Mouse (Mus musculus) gastrocnemius, postnatal 14 days (tissue): ENCODE data around the gene Tfeb. TPM values are rescaled to one million over a fixed set of nuclear protein-coding genes. Genes with fewer than 3 reads are reported as not detected.

Experiments
- DNase-seq: peaks from one replicate; pipeline ENCODE4 v3.0.0; 2021; ENCODE audit warnings: mixed read lengths
- intact Hi-C: fragments of 180-260 bp; cut with DNase I; formaldehyde crosslinking; loops from one replicate; pipeline ENCODE4 v1.15.1; 2025; ENCODE audit warnings: low total_unique reads
- total RNA-seq, 2 experiments: library from RNA; stranded (reverse); gene quantifications; 2 replicates each; pipeline ENCODE4 v1.2.3; 2021

Gene Tfeb
- total RNA-seq, 2 experiments from 2014 or later: 60.0 to 66.0 TPM

GRCm38 (mm10) chr17:47811265-47811800 is 74.5 kb downstream of the Tfeb start:
- no peak for DNase-seq
- intact Hi-C loops: no loop called here

DNA sequence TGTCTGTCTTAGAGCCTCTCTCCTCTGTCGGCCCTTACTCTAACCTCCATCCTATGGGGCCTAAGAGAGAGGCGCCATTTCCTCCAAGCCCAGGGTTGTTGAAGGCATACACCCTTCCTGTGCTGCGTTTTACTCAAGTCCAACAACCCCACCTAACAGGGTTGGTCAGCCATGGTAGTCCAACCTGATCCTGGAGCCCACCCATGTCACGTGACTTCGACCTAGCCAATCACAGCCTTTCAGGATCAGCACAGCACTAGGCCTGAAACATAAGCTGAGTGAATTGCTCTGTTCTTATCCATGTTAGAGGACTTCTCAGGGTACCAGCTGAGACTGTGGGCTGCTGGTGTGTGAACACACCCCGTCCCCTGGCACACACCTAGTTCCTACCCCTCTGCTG is 75.4 kb downstream of the Tfeb start:
- intact Hi-C loops: no loop called here

DNA sequence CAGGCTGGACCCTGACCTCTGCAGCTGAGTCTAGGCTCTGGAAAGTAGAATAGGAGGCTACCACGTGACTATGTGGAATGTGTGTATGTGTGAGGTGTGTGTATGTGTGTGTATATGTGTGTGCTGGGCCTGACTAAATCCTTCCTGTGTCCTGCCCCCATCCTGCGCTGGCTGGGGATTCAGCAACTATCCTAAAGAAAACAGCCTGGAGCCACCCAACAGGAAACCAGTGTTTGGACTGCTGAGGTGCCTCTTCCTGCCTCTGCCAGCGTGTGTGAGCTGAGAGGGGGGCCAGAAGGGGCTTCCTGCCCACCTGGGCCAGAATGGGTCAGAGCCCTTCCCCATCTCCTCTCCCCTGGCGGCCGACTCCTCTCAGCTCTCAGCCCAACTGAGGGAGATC is 76.8 kb downstream of the Tfeb start:
- intact Hi-C loops: no loop called here
- no peak for DNase-seq

More for the DNA sequence above, 75.4 kb downstream of the Tfeb start:
- no peak for DNase-seq

DNA sequence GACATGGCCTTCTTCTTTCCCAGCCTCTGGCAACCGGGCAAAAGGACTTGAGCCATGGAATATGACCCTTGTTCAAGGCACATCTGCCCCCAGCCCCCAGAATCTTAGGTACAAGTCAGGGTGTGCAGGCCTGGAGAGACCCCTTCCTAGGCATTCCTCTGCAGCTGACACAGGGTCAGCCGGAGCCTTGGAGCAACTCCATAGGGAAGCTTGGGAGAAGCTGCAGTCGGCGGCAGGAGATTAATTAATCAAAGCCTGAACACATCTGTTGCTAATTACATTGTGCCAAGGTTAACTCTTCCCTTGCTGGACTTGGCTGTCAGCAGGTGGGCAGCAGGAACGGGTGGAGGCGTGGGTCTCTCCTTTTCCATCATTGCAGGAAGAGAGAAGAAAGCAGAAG is 77.7 kb downstream of the Tfeb start:
- intact Hi-C loops: no loop called here
- DNase-seq: no peak

DNA sequence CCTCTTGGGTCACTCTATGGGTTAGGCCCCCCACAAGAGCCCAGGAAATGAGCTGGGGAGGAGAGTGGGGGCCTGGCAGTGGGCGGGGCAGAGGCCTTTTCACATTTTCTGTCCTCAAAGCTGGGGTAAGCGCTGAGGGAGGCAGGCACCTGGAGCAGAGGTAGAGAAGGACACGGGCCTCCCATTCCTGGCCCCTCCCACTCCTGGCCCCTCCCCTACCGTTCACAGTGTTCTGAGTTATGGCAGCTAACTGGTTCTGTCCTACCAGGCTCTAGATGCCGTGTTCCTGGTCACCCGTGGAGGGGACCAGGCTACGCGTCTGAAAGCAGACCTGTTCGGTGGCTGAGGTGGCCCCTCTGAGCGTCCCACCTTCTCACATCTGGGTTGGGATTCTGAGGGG is 78.6 kb downstream of the Tfeb start:
- intact Hi-C loops: no loop called here
- no peak for DNase-seq

DNA sequence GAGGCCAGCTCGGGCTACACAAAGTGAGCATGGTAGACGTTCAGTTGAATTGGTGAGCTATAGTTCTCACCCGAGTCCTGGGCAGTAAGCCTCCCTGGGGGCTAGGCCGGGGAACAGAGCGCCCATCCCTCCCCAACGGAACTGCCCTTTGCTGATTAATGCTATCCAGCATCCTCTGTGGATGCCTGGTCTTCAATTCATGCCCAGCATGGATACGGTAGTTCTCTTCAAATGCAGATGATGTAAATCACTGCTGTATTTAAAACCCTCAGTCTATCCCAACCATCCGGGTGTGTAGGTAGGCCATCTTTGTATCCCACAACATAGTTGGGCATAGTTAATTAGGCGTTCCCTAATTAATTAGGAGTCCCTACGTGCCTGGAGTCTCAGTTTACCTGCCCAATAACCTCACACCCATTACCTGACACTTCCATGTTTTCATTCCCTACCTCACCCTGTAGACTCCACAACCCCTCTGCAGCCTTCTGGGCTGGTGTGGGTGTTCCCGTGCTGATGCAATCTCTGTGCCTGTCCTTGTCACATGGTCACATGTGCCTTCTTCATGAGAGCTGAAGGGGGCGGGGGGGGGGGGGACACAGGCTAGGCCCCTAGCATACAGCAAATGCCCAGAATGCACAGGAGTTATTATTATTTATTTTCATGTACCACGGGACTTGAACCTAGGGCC is 81.4 kb downstream of the Tfeb start:
- DNase-seq: no peak
- intact Hi-C loops: no loop called here

DNA sequence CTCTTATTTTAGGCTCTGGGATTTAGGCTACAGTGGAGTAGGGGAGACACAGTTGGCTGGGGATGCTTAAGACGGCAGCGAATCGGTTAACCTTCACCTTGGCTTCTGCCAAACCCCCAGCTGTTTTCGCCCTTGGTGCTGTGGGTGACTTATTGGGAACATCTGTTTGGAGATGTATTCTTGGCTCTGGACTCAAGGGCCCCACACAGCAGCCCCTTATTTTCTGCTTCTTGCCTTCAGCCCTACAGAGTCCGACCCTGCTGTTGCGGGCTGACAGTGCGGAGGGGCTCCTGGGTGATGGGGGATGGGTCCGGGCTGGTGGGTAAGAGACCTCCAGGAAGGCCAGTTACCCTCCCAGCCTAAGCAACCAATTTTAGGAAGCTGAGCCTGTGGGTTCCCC is 84.5 kb downstream of the Tfeb start:
- intact Hi-C loops: no loop called here

DNA sequence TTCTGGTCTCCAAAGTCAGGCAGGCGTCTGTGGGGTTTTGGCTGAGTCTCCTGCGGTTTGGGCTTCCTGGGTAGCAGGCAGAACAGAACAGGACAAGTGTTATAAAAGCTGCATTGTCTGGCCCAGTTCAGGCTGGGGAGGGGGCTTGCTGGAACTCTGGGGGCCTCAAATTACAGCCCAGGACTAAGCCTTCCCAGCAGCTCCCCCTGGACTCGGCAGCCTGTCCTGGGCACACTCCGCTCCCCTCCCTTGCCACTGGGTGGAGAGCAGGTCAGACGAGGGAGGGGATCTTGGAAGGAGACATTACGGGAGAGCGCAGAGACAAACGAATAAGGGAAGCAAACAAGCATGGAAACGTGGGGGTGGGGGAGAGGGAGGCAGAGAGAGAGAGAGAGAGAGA is 94.3 kb downstream of the Tfeb start:
- intact Hi-C loops: no loop called here
- DNase-seq: no peak

More for the DNA sequence above, 84.5 kb downstream of the Tfeb start:
- DNase-seq: no peak

- intact Hi-C loops: no loop called here
- DNase-seq: no peak
Measured at GRCm38 (mm10) chr17:47831772-47832171, 94.9 kb downstream of the Tfeb start.

DNA sequence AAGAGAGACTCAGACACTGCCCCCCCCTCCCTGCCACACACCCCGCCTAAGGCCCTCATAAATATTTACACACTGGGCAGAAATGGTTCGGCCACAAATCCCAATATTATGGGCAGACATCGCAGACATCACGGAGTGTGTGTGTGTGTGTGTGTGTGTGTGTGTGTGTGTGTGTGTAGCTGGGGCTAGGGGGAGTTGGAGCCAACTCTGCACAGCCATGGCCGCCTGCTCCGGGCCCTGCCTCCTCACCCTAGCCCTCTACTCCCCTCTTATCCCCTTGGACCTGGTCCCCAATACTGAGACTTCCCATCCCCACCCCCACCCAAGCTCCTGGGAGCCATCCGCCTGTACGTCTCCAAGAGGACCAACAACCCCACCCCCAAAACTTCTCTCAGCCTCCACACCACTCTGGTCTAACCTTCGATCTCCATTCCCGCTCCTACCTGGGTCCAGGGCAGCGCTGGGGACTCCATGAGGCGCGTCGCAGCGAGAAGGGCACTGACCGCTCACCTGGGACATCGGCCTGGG is 95.7 kb downstream of the Tfeb start:
- DNase-seq: no peak
- intact Hi-C loops: no loop called here

- DNase-seq: peak; percentile 69
- intact Hi-C loops: no loop called here
Measured at GRCm38 (mm10) chr17:47833029-47833627, 96.3 kb downstream of the Tfeb start.

- no peak for DNase-seq
- intact Hi-C loops: no loop called here
Measured at GRCm38 (mm10) chr17:47833628-47834481, 97.0 kb downstream of the Tfeb start.

DNA sequence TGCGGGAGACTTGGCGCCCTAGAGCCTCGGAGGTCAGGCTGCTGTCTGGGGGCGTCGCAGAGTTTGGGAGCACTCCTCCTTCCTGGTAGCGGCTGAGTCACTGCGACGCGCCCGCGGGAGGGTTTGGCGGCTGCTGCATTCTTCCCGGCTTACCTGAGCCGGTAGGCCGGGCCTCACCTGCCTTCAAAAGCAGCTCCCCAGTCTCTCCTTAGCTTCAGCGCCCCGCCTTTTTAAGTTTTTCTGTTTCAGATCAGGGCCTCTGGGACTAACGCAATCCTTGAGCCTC is 97.6 kb downstream of the Tfeb start, which contains the start of gene Mdfi:
Gene Mdfi (minus strand): TSS at position 210 of the 286 bp plus-strand sequence.
- DNase-seq: no peak
- intact Hi-C loops: no loop called here

DNA sequence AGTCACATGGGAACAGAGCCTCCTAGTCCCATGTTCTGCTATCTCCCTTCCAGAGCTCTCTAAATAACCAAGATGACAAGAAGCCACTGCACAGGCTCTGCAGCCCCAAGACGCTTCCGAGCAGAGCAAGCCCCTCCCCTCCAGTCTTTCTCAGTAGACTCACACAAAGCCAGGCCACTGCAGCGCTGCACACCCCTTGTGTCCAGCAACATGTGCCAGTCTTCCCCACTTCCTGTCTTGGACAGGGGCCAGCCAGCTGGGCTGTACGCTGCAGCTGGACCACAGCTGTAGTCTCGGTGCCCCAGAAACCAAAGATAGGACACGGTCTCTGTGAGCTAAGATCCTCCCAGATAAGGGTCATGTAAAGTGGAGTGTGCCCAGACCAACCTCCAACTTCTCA is 101.0 kb downstream of the Tfeb start:
- peak; percentile 46 for DNase-seq
- intact Hi-C loops: no loop called here

- intact Hi-C loops: no loop called here
- DNase-seq: no peak
Measured at GRCm38 (mm10) chr17:47841521-47841920, 104.7 kb downstream of the Tfeb start.

Other genes starting within 250 kb of the Tfeb start
- gene Taf8, start 234.7 kb upstream of the Tfeb start, total RNA-seq: 10 to 100 TPM in 1 of 2 experiments, 1 to 10 TPM in 1; 9.5 to 10.2 TPM
- 10 to 100 TPM; 57.0 to 63.3 TPM for gene Ccnd3, start 232.0 kb upstream of the Tfeb start, total RNA-seq
- 10 to 100 TPM; 12.3 to 14.8 TPM for gene Bysl, start 125.5 kb upstream of the Tfeb start, total RNA-seq
- 10 to 100 TPM; 10.3 to 12.6 TPM for gene Med20, start 125.4 kb upstream of the Tfeb start, total RNA-seq
- 1 to 10 TPM; 1.2 to 1.9 TPM for gene Gm20517, start 125.4 kb upstream of the Tfeb start, total RNA-seq
- gene Usp49, start 106.3 kb upstream of the Tfeb start, total RNA-seq: 1 to 10 TPM; 3.2 to 4.3 TPM
- gene Tomm6, start 48.6 kb upstream of the Tfeb start, total RNA-seq: 100 to 1,000 TPM; 147 to 153 TPM
- gene Frs3, start 48.0 kb upstream of the Tfeb start, total RNA-seq: 1 to 10 TPM; 3.0 to 3.1 TPM
- gene Gm21981, start 42.6 kb upstream of the Tfeb start, total RNA-seq: under 1 TPM; 0.24 to 0.47 TPM
- gene Prickle4, start 42.3 kb upstream of the Tfeb start, total RNA-seq: 1 to 10 TPM; 1.3 to 2.2 TPM
- gene Pgc, start 10.2 kb upstream of the Tfeb start, total RNA-seq: not detected
- gene Mdfi, start 97.7 kb downstream of the Tfeb start, total RNA-seq: 1 to 10 TPM; 2.4 to 3.5 TPM
- gene Foxp4, start 187.6 kb downstream of the Tfeb start, total RNA-seq: 1 to 10 TPM; 7.5 to 9.2 TPM